Mouse (Mus musculus) heart, embryonic 13.5 days (tissue): ENCODE data around the gene Arvcf. TPM values are rescaled to one million over a fixed set of nuclear protein-coding genes. Genes with fewer than 3 reads are reported as not detected.

ENCODE experiments used
- ATAC-seq: fragments of 200-750 bp; cut with Nextera tagmentation; 2 replicates; pipeline ENCODE4 v1.8.0; 2017; ENCODE audit warnings: moderate TSS enrichment; ENCODE audit not compliant: insufficient number of reproducible peaks, low FRiP score, low TSS enrichment; ENCODE audit errors: extremely low read depth
- H3K27ac ChIP-seq: fragments of 300-500 bp; sonication (generic); replicated peaks from 2 replicates; pipeline ENCODE4 v1.5.1; 2015; ENCODE audit warnings: moderate library complexity, mild to moderate bottlenecking, inconsistent platforms
- H3K27me3 ChIP-seq: fragments of 300-500 bp; sonication (generic); replicated peaks from 2 replicates; pipeline ENCODE4 v1.6.1; 2015; ENCODE audit warnings: mild to moderate bottlenecking, inconsistent platforms
- H3K36me3 ChIP-seq: fragments of 300-500 bp; sonication (generic); 2 replicates; pipeline ENCODE4 v1.6.1; 2015; ENCODE audit warnings: mild to moderate bottlenecking, inconsistent platforms
- H3K4me1 ChIP-seq: fragments of 300-500 bp; sonication (generic); 2 replicates; pipeline ENCODE4 v1.6.1; 2015; ENCODE audit warnings: inconsistent platforms
- H3K4me2 ChIP-seq: fragments of 300-500 bp; sonication (generic); 2 replicates; pipeline ENCODE4 v1.6.1; 2015; ENCODE audit warnings: inconsistent platforms, mild to moderate bottlenecking, moderate library complexity
- H3K4me3 ChIP-seq: fragments of 300-500 bp; sonication (generic); 2 replicates; pipeline ENCODE4 v1.5.1; 2015; ENCODE audit warnings: moderate library complexity, mild to moderate bottlenecking, inconsistent platforms
- H3K9ac ChIP-seq: fragments of 300-500 bp; sonication (generic); 2 replicates; pipeline ENCODE4 v1.6.1; 2015; ENCODE audit warnings: inconsistent platforms, mild to moderate bottlenecking, moderate library complexity
- H3K9me3 ChIP-seq: fragments of 300-500 bp; sonication (generic); 2 replicates; pipeline ENCODE4 v1.6.1; 2016; ENCODE audit warnings: inconsistent platforms
- WGBS: fragments of 180-500 bp; shearing (Covaris S2); methylation state at CpG from one replicate; pipeline ENCODE4 v1.1.7; 2015; ENCODE audit warnings: mixed read lengths; 5-methylcytosine and 5-hydroxymethylcytosine counted together
- polyA plus RNA-seq: library from polyadenylated mRNA; unstranded; fragments of >200 nt; fragmentation: Nextera tagmentation; extraction: Ambion mirVana; gene quantifications from 2 replicates; pipeline ENCODE4 v1.2.1, GENCODE M21; 2015

Arvcf gene
- polyA plus RNA-seq, 1 experiment from 2014 or later: 32.0 TPM

GRCm38 (mm10) chr16:18413032-18413816 lies 65.2 kb downstream of the Arvcf start:
- Histone ChIP-seq H3K9ac (no peak overlapping the region), H3K4me1 (peaks cover 27% of the 10 kb centered on the region), H3K4me3 (no peak overlapping the region), H3K36me3 (peaks cover 80% of the 10 kb centered on the region), H3K4me2 (no peak overlapping the region), H3K27me3 (no peaks in the 10 kb centered on the region), H3K9me3 (no peaks in the 10 kb centered on the region), H3K27ac (no peak overlapping the region)
- ATAC-seq: no peak
- 86% methylated on average over 7 of the region's 7 CpGs for WGBS

GRCm38 (mm10) chr16:18416094-18416761 lies 68.2 kb downstream of the Arvcf start:
- H3K27ac ChIP-seq: peak overlapping the region; percentile 74
- H3K9ac ChIP-seq: peak overlapping the region; percentile 44; the same call in 1 of the 2 replicates
- 67% methylated on average over 18 of the region's 18 CpGs for WGBS
- 0 out of 2 replicates have a peak overlapping the region, but pooled peaks have one; percentile 24 for H3K4me2 ChIP-seq
- H3K9me3 ChIP-seq: no peaks in the 10 kb centered on the region
- H3K36me3 ChIP-seq: peaks cover 65% of the 10 kb centered on the region
- H3K4me1 ChIP-seq: peaks cover 27% of the 10 kb centered on the region
- H3K27me3 ChIP-seq: no peaks in the 10 kb centered on the region
- no peak for ATAC-seq
- no peak overlapping the region for H3K4me3 ChIP-seq

- Histone ChIP-seq H3K27ac (peak overlapping the region; percentile 74), H3K9ac (peak overlapping the region; percentile 44; the same call in 1 of the 2 replicates), H3K36me3 (peaks cover 64% of the 10 kb centered on the region), H3K4me2 (0 out of 2 replicates have a peak overlapping the region, but pooled peaks have one; percentile 24), H3K4me3 (no peak overlapping the region), H3K4me1 (peaks cover 28% of the 10 kb centered on the region), H3K9me3 (no peaks in the 10 kb centered on the region), H3K27me3 (no peaks in the 10 kb centered on the region)
- ATAC-seq: no peak
- 71% methylated on average over 3 of the region's 3 CpGs for WGBS
Measured at GRCm38 (mm10) chr16:18416837-18417236, 68.9 kb downstream of the Arvcf start.

- H3K27me3 ChIP-seq: no peaks in the 10 kb centered on the region
- no peaks in the 10 kb centered on the region for H3K9me3 ChIP-seq
- ATAC-seq: no peak
- no peak overlapping the region for H3K4me2 ChIP-seq
- peaks cover 65% of the 10 kb centered on the region for H3K36me3 ChIP-seq
- no peak overlapping the region for H3K27ac ChIP-seq
- WGBS: 89% methylated on average over 5 of the region's 5 CpGs
- no peak overlapping the region for H3K4me3 ChIP-seq
- H3K4me1 ChIP-seq: peaks cover 28% of the 10 kb centered on the region
- no peak overlapping the region for H3K9ac ChIP-seq
Measured at GRCm38 (mm10) chr16:18417491-18417890, 69.5 kb downstream of the Arvcf start.

- no peak overlapping the region for H3K9ac ChIP-seq
- WGBS: 78% methylated on average over 4 of the region's 4 CpGs
- H3K9me3 ChIP-seq: no peaks in the 10 kb centered on the region
- ATAC-seq: no peak
- no peak overlapping the region for H3K4me3 ChIP-seq
- no peaks in the 10 kb centered on the region for H3K27me3 ChIP-seq
- H3K36me3 ChIP-seq: peaks cover 66% of the 10 kb centered on the region
- peaks cover 37% of the 10 kb centered on the region for H3K4me1 ChIP-seq
- no peak overlapping the region for H3K4me2 ChIP-seq
- no peak overlapping the region for H3K27ac ChIP-seq
Measured at GRCm38 (mm10) chr16:18418756-18419602, 71.0 kb downstream of the Arvcf start.

GRCm38 (mm10) chr16:18419603-18420026 lies 71.6 kb downstream of the Arvcf start:
- WGBS: 85% methylated on average over 1 of the region's 1 CpGs
- H3K4me2 ChIP-seq: no peak overlapping the region
- H3K9ac ChIP-seq: no peak overlapping the region
- no peak overlapping the region for H3K27ac ChIP-seq
- no peaks in the 10 kb centered on the region for H3K9me3 ChIP-seq
- ATAC-seq: no peak
- H3K4me1 ChIP-seq: peaks cover 44% of the 10 kb centered on the region
- H3K4me3 ChIP-seq: no peak overlapping the region
- peaks cover 65% of the 10 kb centered on the region for H3K36me3 ChIP-seq
- no peaks in the 10 kb centered on the region for H3K27me3 ChIP-seq

GRCm38 (mm10) chr16:18420571-18420970 lies 72.6 kb downstream of the Arvcf start:
- Histone ChIP-seq H3K9ac (no peak overlapping the region), H3K4me2 (no peak overlapping the region), H3K27ac (no peak overlapping the region), H3K4me3 (no peak overlapping the region), H3K36me3 (peaks cover 57% of the 10 kb centered on the region), H3K27me3 (no peaks in the 10 kb centered on the region), H3K9me3 (no peaks in the 10 kb centered on the region), H3K4me1 (peaks cover 53% of the 10 kb centered on the region)
- WGBS: 73% methylated on average over 3 of the region's 3 CpGs
- no peak for ATAC-seq

GRCm38 (mm10) chr16:18423203-18423914 lies 75.4 kb downstream of the Arvcf start:
- Histone ChIP-seq H3K27me3 (no peaks in the 10 kb centered on the region), H3K36me3 (peaks cover 39% of the 10 kb centered on the region), H3K4me3 (no peak overlapping the region), H3K27ac (peak overlapping the region; percentile 59), H3K9ac (peak overlapping the region; percentile 44), H3K4me2 (peak overlapping the region; percentile 95; the same call in 1 of the 2 replicates), H3K4me1 (peaks cover 59% of the 10 kb centered on the region), H3K9me3 (no peaks in the 10 kb centered on the region)
- WGBS: 79% methylated on average over 7 of the region's 7 CpGs
- ATAC-seq: no peak

GRCm38 (mm10) chr16:18423915-18424265 lies 75.9 kb downstream of the Arvcf start:
- no peak overlapping the region for H3K4me3 ChIP-seq
- no peaks in the 10 kb centered on the region for H3K27me3 ChIP-seq
- no peaks in the 10 kb centered on the region for H3K9me3 ChIP-seq
- H3K27ac ChIP-seq: peak overlapping the region; percentile 59; the same call in 1 of the 2 replicates
- H3K4me2 ChIP-seq: peak overlapping the region; percentile 95; the same call in 1 of the 2 replicates
- H3K4me1 ChIP-seq: peaks cover 62% of the 10 kb centered on the region
- H3K36me3 ChIP-seq: peaks cover 37% of the 10 kb centered on the region
- no peak for ATAC-seq
- WGBS: 77% methylated on average over 5 of the region's 5 CpGs
- peak overlapping the region; percentile 44 for H3K9ac ChIP-seq

- peak overlapping the region; percentile 92 for H3K4me3 ChIP-seq
- 70% methylated on average over 11 of the region's 11 CpGs for WGBS
- peak overlapping the region; percentile 59; the same call in 1 of the 2 replicates for H3K27ac ChIP-seq
- H3K9ac ChIP-seq: peak overlapping the region; percentile 97
- H3K9me3 ChIP-seq: no peaks in the 10 kb centered on the region
- H3K4me2 ChIP-seq: peak overlapping the region; percentile 95
- no peaks in the 10 kb centered on the region for H3K27me3 ChIP-seq
- peaks cover 37% of the 10 kb centered on the region for H3K36me3 ChIP-seq
- H3K4me1 ChIP-seq: peaks cover 68% of the 10 kb centered on the region
- ATAC-seq: no peak
Measured at GRCm38 (mm10) chr16:18424364-18425045, 76.5 kb downstream of the Arvcf start.
